Mouse (Mus musculus): ENCODE data around the gene Mpc2. TPM values are rescaled to one million over a fixed set of nuclear protein-coding genes. Genes with fewer than 3 reads are reported as not detected.
A peak's percentile ranks its signal among the peaks of the same experiment; 100 is the strongest.

The Mpc2 gene
- polyA plus RNA-seq (2015; fragmentation: Nextera tagmentation; extraction: Ambion mirVana) = 230 and 248 TPM in 2 replicates

DNA sequence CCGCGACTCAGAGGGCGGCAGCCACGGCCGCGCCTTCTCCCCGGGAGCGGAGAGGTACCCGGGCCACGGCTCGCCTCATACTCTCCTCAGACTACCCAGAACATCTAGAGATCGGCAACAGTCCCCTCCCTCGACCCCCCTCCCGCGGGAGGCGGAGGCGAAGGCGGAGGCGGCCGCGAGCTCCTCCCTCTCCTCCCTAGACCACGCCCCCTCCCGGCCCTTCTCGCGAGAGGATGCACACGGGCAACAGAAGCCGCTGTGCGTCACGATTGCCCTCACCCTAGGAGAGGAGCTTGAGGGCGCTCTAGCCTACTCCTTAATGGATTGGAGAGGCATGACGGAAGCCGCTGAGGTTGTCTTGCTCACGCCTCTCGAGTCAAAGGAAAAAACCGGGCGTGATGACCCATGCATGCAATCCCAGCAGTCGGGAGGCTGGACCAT lies at the start of gene Mpc2, which contains the start of gene Dcaf6:
Mpc2 (plus strand) TSS at position 278 of the 441 bp plus-strand sequence.
Dcaf6 (minus strand) TSS at position 116 of the 441 bp plus-strand sequence.
- peak; percentile 79 for ATAC-seq (ENCODE audit: low read depth)
- Histone ChIP-seq H3K4me3 (replicated peaks) (peak within 1 kb of the TSS; percentile 86), H3K9ac (peak within 1 kb of the TSS; percentile 95), H3K36me3 (no peaks in the 10 kb centered on the region), H3K9me3 (replicated peaks) (no peaks in the 10 kb centered on the region), H3K27ac (peak within 1 kb of the TSS; percentile 99), H3K4me1 (replicated peaks) (peaks cover 41% of the 10 kb centered on the region), H3K4me2 (peak within 1 kb of the TSS; percentile 91), H3K27me3 (no peaks in the 10 kb centered on the region)
- DNase-seq = peak; percentile 98
- whole genome bisulfite sequencing (ENCODE audit: insufficient replicate concordance) = under 1% methylated on average over 36 of the region's 37 CpGs

- peaks cover 5% of the 10 kb centered on the region for H3K4me1 ChIP-seq (replicated peaks)
- no peaks in the 10 kb centered on the region for H3K9me3 ChIP-seq (replicated peaks)
- H3K36me3 ChIP-seq = peaks cover 17% of the 10 kb centered on the region; the same call in 1 of the 2 replicates
- 77% methylated on average over 7 of the region's 7 CpGs for whole genome bisulfite sequencing (ENCODE audit: insufficient replicate concordance)
- peak overlapping the region; percentile 55 for H3K27ac ChIP-seq
- H3K4me2 ChIP-seq = no peak overlapping the region
- no peak overlapping the region for H3K9ac ChIP-seq
- H3K27me3 ChIP-seq = no peaks in the 10 kb centered on the region
- H3K4me3 ChIP-seq (replicated peaks) = no peak overlapping the region
- ATAC-seq (ENCODE audit: low read depth) (no peak), DNase-seq (no peak)
Observed at GRCm38 (mm10) chr1:165421357-165421915, 39.0 kb upstream of the Mpc2 start.

DNA sequence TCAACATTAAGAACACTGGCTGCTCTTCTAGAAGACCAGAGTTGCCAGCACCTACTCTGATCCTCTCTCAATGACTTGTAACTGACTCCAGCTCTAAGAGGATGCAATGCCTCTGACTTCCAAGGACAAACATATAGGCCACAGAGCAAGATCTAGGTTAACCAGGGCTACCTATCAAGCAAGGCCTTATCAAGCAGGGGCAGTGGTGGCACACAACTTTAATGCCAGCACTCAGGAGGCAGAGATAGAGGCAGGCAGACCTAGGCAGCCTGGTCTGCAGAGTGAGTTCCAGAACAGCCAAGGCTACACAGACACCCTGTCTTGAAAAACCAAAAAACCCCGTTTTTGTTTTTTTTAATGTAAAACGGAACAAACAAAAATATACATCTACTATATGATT lies 34.2 kb upstream of the Mpc2 start:
- H3K4me3 ChIP-seq (replicated peaks) = no peak overlapping the region
- H3K9ac ChIP-seq = 0 out of 2 replicates have a peak overlapping the region, but pooled peaks have one; percentile 10
- no peaks in the 10 kb centered on the region for H3K27me3 ChIP-seq
- ATAC-seq (ENCODE audit: low read depth) = peak; percentile 99
- H3K4me2 ChIP-seq = no peak overlapping the region
- H3K36me3 ChIP-seq = peaks cover 17% of the 10 kb centered on the region; the same call in 1 of the 2 replicates
- peaks cover 9% of the 10 kb centered on the region for H3K4me1 ChIP-seq (replicated peaks)
- DNase-seq = peak; percentile 40
- WGBS (ENCODE audit: insufficient replicate concordance) = 51% methylated on average over 2 of the region's 2 CpGs
- peak overlapping the region; percentile 31; the same call in 1 of the 2 replicates for H3K27ac ChIP-seq
- H3K9me3 ChIP-seq (replicated peaks) = no peaks in the 10 kb centered on the region

DNA sequence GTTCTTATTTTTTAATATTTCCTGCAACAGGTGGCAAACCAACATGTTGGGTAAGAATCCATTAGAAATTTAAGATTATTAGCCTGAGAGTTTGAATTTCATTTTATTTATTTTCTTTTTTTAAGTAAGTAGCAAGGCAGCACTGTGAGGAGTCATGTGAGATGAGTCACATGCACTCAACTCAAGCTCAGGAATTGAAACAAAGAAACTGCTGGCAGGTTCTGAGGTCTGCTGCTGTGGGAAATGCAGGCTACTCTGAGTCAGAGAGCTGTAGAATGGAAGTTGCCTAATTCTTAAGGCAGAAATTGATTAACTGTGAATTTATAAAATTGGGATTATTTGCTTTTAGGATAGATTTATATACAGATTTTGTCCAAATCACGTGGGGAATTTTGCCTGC lies 27.6 kb upstream of the Mpc2 start:
- Histone ChIP-seq H3K4me1 (replicated peaks) (no peaks in the 10 kb centered on the region), H3K4me3 (replicated peaks) (no peak overlapping the region), H3K9me3 (replicated peaks) (no peaks in the 10 kb centered on the region), H3K4me2 (no peak overlapping the region), H3K9ac (no peak overlapping the region), H3K36me3 (no peaks in the 10 kb centered on the region), H3K27ac (no peak overlapping the region), H3K27me3 (no peaks in the 10 kb centered on the region)
- DNase-seq = no peak
- ATAC-seq (ENCODE audit: low read depth) = no peak
- WGBS (ENCODE audit: insufficient replicate concordance) = 81% methylated on average over 1 of the region's 1 CpGs

- H3K4me1 ChIP-seq (replicated peaks) = peaks cover 18% of the 10 kb centered on the region
- H3K9ac ChIP-seq = no peak overlapping the region
- H3K27me3 ChIP-seq = no peaks in the 10 kb centered on the region
- H3K36me3 ChIP-seq = no peaks in the 10 kb centered on the region
- H3K4me2 ChIP-seq = no peak overlapping the region
- ATAC-seq (ENCODE audit: low read depth) (no peak), DNase-seq (no peak)
- H3K27ac ChIP-seq = no peak overlapping the region
- H3K4me3 ChIP-seq (replicated peaks) = no peak overlapping the region
- no peaks in the 10 kb centered on the region for H3K9me3 ChIP-seq (replicated peaks)
- 48% methylated on average over 1 of the region's 1 CpGs for WGBS (ENCODE audit: insufficient replicate concordance)
Observed at GRCm38 (mm10) chr1:165438289-165439021, 22.0 kb upstream of the Mpc2 start.

DNA sequence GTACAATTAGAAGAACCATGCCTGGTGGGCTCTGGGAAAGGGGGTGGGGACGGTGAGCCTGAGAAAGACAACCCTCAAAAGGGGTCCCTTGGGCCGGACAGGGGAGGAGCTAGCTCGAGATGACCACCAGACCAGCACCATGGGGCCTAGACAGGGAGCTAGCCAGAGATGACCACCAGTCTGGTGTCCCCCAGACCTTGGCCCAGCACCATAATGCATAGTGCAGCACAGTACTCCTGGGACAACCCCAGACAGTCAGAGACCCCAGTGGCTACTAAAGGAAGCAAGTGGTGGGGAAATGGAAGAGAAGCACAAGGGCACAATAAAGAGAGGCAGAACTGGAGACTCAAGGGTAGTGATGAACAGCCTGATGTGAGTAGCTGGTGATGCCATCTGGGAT lies 19.6 kb upstream of the Mpc2 start:
- no peak overlapping the region for H3K9ac ChIP-seq
- no peaks in the 10 kb centered on the region for H3K27me3 ChIP-seq
- peaks cover 18% of the 10 kb centered on the region for H3K4me1 ChIP-seq (replicated peaks)
- no peaks in the 10 kb centered on the region for H3K36me3 ChIP-seq
- ATAC-seq (ENCODE audit: low read depth) = peak; percentile 34; the same call in 1 of the 2 replicates
- H3K27ac ChIP-seq = no peak overlapping the region
- no peaks in the 10 kb centered on the region for H3K9me3 ChIP-seq (replicated peaks)
- no peak for DNase-seq
- H3K4me2 ChIP-seq = no peak overlapping the region
- 62% methylated on average over 3 of the region's 3 CpGs for WGBS (ENCODE audit: insufficient replicate concordance)
- H3K4me3 ChIP-seq (replicated peaks) = no peak overlapping the region

GRCm38 (mm10) chr1:165441201-165441600 lies 19.2 kb upstream of the Mpc2 start:
- Histone ChIP-seq H3K27me3 (no peaks in the 10 kb centered on the region), H3K9me3 (replicated peaks) (no peaks in the 10 kb centered on the region), H3K36me3 (no peaks in the 10 kb centered on the region), H3K4me2 (no peak overlapping the region), H3K4me1 (replicated peaks) (peaks cover 18% of the 10 kb centered on the region), H3K27ac (no peak overlapping the region), H3K4me3 (replicated peaks) (no peak overlapping the region), H3K9ac (no peak overlapping the region)
- DNase-seq = no peak
- peak; percentile 68 for ATAC-seq (ENCODE audit: low read depth)

DNA sequence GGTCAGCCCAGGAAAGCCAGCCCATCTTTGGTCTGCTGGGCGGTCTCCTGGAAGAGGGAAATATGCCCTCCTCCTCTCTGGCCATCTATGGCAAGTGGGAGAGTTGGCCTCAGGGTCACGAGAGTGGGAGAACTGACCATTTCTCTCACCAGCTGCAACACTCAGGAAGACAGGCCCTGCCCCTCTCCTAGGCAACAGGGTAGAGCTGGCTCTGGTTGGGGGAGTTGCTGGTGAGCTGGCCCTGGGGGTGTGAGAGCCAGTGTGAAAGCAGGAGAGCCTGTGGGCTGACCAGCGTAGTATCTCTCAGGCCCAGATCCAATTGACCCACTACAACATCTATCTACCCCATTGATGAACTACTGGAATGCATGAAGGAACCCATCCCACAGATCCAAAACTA lies 18.7 kb upstream of the Mpc2 start:
- no peaks in the 10 kb centered on the region for H3K36me3 ChIP-seq
- no peaks in the 10 kb centered on the region for H3K27me3 ChIP-seq
- 77% methylated on average over 3 of the region's 3 CpGs for WGBS (ENCODE audit: insufficient replicate concordance)
- H3K9me3 ChIP-seq (replicated peaks) = no peaks in the 10 kb centered on the region
- no peak overlapping the region for H3K9ac ChIP-seq
- no peak overlapping the region for H3K4me2 ChIP-seq
- DNase-seq (no peak), ATAC-seq (ENCODE audit: low read depth) (no peak)
- H3K4me3 ChIP-seq (replicated peaks) = no peak overlapping the region
- H3K27ac ChIP-seq = no peak overlapping the region
- H3K4me1 ChIP-seq (replicated peaks) = peaks cover 18% of the 10 kb centered on the region

DNA sequence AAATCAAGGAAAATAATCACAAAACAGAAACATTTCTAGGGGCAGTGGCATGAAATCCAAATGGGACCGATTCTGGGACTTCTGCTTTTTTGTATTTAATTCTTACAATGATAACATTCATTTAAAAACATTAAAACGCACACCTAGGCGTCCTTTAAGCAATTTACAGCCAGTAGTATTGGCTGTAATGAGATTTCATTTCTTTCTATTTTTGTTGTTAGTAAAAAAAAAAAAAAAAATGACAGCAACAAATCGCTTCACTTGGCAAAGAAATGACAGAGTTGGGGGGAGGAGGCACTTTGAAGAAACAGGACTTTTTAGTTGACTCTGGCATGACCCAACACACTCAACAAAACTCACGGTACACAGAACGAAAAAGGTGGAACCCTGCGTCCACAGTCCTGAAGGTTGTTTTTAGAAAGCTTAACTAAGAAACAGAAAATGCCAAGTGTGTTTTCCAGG lies 1.4 kb upstream of the Mpc2 start:
- no peaks in the 10 kb centered on the region for H3K27me3 ChIP-seq
- peaks cover 41% of the 10 kb centered on the region for H3K4me1 ChIP-seq (replicated peaks)
- H3K4me2 ChIP-seq = peak overlapping the region; percentile 80
- peak overlapping the region; percentile 86 for H3K4me3 ChIP-seq (replicated peaks)
- WGBS (ENCODE audit: insufficient replicate concordance) = 10% methylated on average over 7 of the region's 7 CpGs
- no peak for DNase-seq
- H3K27ac ChIP-seq = peak overlapping the region; percentile 99
- ATAC-seq (ENCODE audit: low read depth) = no peak
- peak overlapping the region; percentile 95 for H3K9ac ChIP-seq
- H3K9me3 ChIP-seq (replicated peaks) = no peaks in the 10 kb centered on the region
- H3K36me3 ChIP-seq = peaks cover 5% of the 10 kb centered on the region; the same call in 1 of the 2 replicates

DNA sequence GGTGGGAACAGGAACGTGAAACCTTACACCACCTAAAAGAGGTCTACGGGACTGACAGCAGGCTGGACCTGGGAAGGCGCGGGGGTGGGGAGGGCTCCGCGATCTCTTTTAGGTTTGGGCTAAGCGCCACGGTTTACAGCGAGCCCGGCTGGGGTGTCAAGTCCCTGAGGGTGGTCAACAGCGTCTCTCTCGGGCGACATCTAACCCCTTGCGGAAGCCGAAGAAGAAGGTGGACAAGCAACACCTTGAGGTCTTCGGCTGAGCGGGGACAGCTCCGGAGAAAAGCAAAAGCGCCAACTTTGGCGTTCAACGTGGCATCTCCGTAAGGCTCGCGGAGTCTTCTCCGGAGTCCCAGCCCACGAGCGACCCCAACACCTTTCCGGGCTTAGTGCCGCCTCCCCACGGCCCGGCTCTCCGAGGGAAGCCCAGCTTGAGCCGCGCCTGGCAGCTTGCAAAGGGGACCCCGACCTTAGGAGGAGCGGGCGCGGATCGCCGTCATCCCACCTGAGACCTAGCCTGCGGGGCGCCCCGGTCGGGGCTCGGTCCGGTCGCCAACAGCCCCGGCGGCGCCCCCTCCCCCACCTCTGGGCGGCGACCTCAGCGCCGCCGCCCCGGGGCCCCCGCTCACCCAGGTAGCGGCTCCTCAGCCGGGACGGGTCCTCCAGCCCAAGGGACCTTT lies 795 bp upstream of the Mpc2 start:
- no peaks in the 10 kb centered on the region for H3K9me3 ChIP-seq (replicated peaks)
- peaks cover 41% of the 10 kb centered on the region for H3K4me1 ChIP-seq (replicated peaks)
- peak overlapping the region; percentile 80 for H3K4me2 ChIP-seq
- H3K27ac ChIP-seq = peak overlapping the region; percentile 99
- DNase-seq = peak; percentile 55
- peak overlapping the region; percentile 95 for H3K9ac ChIP-seq
- WGBS (ENCODE audit: insufficient replicate concordance) = under 1% methylated on average over 57 of the region's 60 CpGs
- H3K4me3 ChIP-seq (replicated peaks) = peak overlapping the region; percentile 86
- H3K27me3 ChIP-seq = no peaks in the 10 kb centered on the region
- H3K36me3 ChIP-seq = no peaks in the 10 kb centered on the region
- peak; percentile 4 for ATAC-seq (ENCODE audit: low read depth)

GRCm38 (mm10) chr1:165460801-165461377 lies 452 bp downstream of the Mpc2 start:
- Histone ChIP-seq H3K9me3 (replicated peaks) (no peaks in the 10 kb centered on the region), H3K36me3 (no peaks in the 10 kb centered on the region), H3K27ac (peak overlapping the region; percentile 99), H3K4me1 (replicated peaks) (peaks cover 41% of the 10 kb centered on the region), H3K4me2 (peak overlapping the region; percentile 91), H3K9ac (peak overlapping the region; percentile 95), H3K4me3 (replicated peaks) (peak overlapping the region; percentile 86), H3K27me3 (no peaks in the 10 kb centered on the region)
- DNase-seq = peak; percentile 100
- under 1% methylated on average over 41 of the region's 41 CpGs for WGBS (ENCODE audit: insufficient replicate concordance)
- ATAC-seq (ENCODE audit: low read depth) = peak; percentile 89

Data from liver, embryonic 13.5 days (tissue).